Mouse (Mus musculus): Measurements from ENCODE around the gene Slc18b1.
"Not testable (repeated sequence)": the region's sequence is repeated elsewhere in the genome, so short reads cannot be mapped to it uniquely, and the experiment has no call there.

GRCm38 (mm10) chr10:23785599-23785998 is 11.2 kb upstream of the Slc18b1 start:
- not testable (repeated sequence) for TF ChIP-seq CTCF, EP300 (IDR thresholded peaks at IDR 0.05; ENCODE audit: low read depth)

Data from liver, postnatal 0 days (tissue).